Mouse (Mus musculus) CH12.LX (cell line): ENCODE results near the gene Zfp780b. TPM values are rescaled to one million over a fixed set of nuclear protein-coding genes. Genes with fewer than 3 reads are reported as not detected.

Source experiments
- DNase-seq: peaks from one replicate; pipeline ENCODE4 v3.0.0-alpha.2; 2013; ENCODE audit errors: extremely low read depth
- H3K27ac ChIP-seq: 2 replicates; pipeline ENCODE4 v1.5.1; 2012; ENCODE audit warnings: low read depth, mild to moderate bottlenecking, control low read depth, moderate library complexity; ENCODE audit not compliant: insufficient read depth
- H3K27me3 ChIP-seq: replicated peaks from 2 replicates; pipeline ENCODE3; 2012; ENCODE audit warnings: inconsistent platforms
- H3K36me3 ChIP-seq, 2 experiments: replicated peaks in 1 of 2; 2 replicates each; pipeline versions ENCODE3 to v1.6.1; 2012; ENCODE audit warnings: inconsistent platforms in 1 of 2, low read length in 1 of 2, mild to moderate bottlenecking in 1 of 2, mixed read lengths in 1 of 2, moderate library complexity in 1 of 2; ENCODE audit not compliant: control insufficient read depth in 1 of 2, insufficient read depth in 1 of 2
- H3K4me1 ChIP-seq, 2 experiments: 2 replicates each; pipeline ENCODE4 v1.6.1; 2012; ENCODE audit warnings: inconsistent platforms in 1 of 2, moderate library complexity in 1 of 2; ENCODE audit not compliant: insufficient read depth in 2 of 2, control insufficient read depth in 1 of 2
- H3K4me2 ChIP-seq: 2 replicates; pipeline ENCODE4 v1.6.1; 2012; ENCODE audit warnings: low read depth, mild to moderate bottlenecking, control low read depth; ENCODE audit not compliant: poor library complexity, insufficient read depth, severe bottlenecking
- H3K4me3 ChIP-seq, 3 experiments: fragments of 150-350 bp in 1 of 3; sonication (generic) in 1 of 3; replicated peaks in 1 of 3; 2 replicates each; pipeline versions ENCODE3 to v1.5.1; 2011 to 2012; ENCODE audit warnings: low read depth in 2 of 3, low read length in 2 of 3, mild to moderate bottlenecking in 2 of 3, moderate library complexity in 2 of 3, control low read depth in 1 of 3, improper control_type of control experiment in 1 of 3, inconsistent platforms in 1 of 3, mixed read lengths in 1 of 3; ENCODE audit not compliant: poor library complexity in 1 of 3
- H3K79me2 ChIP-seq: replicated peaks from 2 replicates; pipeline ENCODE4 v1.6.1; 2012; ENCODE audit warnings: mild to moderate bottlenecking, moderate library complexity; ENCODE audit not compliant: control insufficient read depth, poor library complexity, insufficient read depth, severe bottlenecking; ENCODE audit errors: extremely low read depth
- H3K9ac ChIP-seq: 2 replicates; pipeline ENCODE4 v1.6.1; 2012; ENCODE audit warnings: low read depth, mild to moderate bottlenecking, control low read depth, moderate library complexity; ENCODE audit not compliant: insufficient read depth
- H3K9me3 ChIP-seq: replicated peaks from 2 replicates; pipeline ENCODE3; 2012; ENCODE audit warnings: low read length, inconsistent platforms, mixed read lengths
- BHLHE40 ChIP-seq: IDR thresholded peaks from 2 replicates; pipeline ENCODE4 v1.6.1; 2011; ENCODE audit warnings: mild to moderate bottlenecking, low read depth, low read length, improper control_type of control experiment
- CHD1 ChIP-seq: IDR thresholded peaks from 2 replicates; pipeline ENCODE4 v1.6.1; 2012; ENCODE audit warnings: low read depth, low read length, improper control_type of control experiment, inconsistent platforms
- CHD2 ChIP-seq: IDR thresholded peaks from 2 replicates; pipeline ENCODE4 v1.6.1; 2011; ENCODE audit warnings: low read length, improper control_type of control experiment
- CTCF ChIP-seq, 2 experiments: IDR thresholded peaks in 1 of 2; conservative IDR thresholded peaks in 1 of 2; 2 replicates each; pipeline ENCODE4 v1.5.1; 2011 to 2012; ENCODE audit warnings: low read depth in 2 of 2, low read length in 2 of 2, improper control_type of control experiment in 1 of 2, inconsistent platforms in 1 of 2, mild to moderate bottlenecking in 1 of 2, moderate library complexity in 1 of 2
- E2F4 ChIP-seq: IDR thresholded peaks from 2 replicates; pipeline ENCODE4 v1.6.1; 2011; ENCODE audit warnings: low read depth, low read length, improper control_type of control experiment; ENCODE audit not compliant: insufficient replicate concordance
- ELF1 ChIP-seq: IDR thresholded peaks from 2 replicates; pipeline ENCODE4 v1.6.1; 2014; ENCODE audit warnings: low read depth, mild to moderate bottlenecking, inconsistent platforms, low read length, improper control_type of control experiment
- ETS1 ChIP-seq: conservative IDR thresholded peaks from 2 replicates; pipeline ENCODE4 v1.6.1; 2012; ENCODE audit warnings: low read depth, mild to moderate bottlenecking, inconsistent platforms, low read length, improper control_type of control experiment, moderate library complexity
- GABPA ChIP-seq: IDR thresholded peaks from 2 replicates; pipeline ENCODE4 v1.6.1; 2012; ENCODE audit warnings: low read depth, low read length, improper control_type of control experiment, inconsistent platforms; ENCODE audit not compliant: insufficient replicate concordance
- HCFC1 ChIP-seq: IDR thresholded peaks from 2 replicates; pipeline ENCODE4 v1.6.1; 2012; ENCODE audit warnings: low read depth, mild to moderate bottlenecking, inconsistent platforms, low read length, improper control_type of control experiment
- IRF4 ChIP-seq: IDR thresholded peaks from 2 replicates; pipeline ENCODE4 v1.6.1; 2014; ENCODE audit warnings: low read depth, mild to moderate bottlenecking, inconsistent platforms, low read length, improper control_type of control experiment
- JUND ChIP-seq: conservative IDR thresholded peaks from 2 replicates; pipeline ENCODE4 v1.6.1; 2011; ENCODE audit warnings: low read depth, low read length, improper control_type of control experiment
- KAT2A ChIP-seq: IDR thresholded peaks from 2 replicates; pipeline ENCODE4 v1.6.1; 2012; ENCODE audit warnings: low read length, improper control_type of control experiment, inconsistent platforms; ENCODE audit not compliant: insufficient replicate concordance
- MAFK ChIP-seq: IDR thresholded peaks from 2 replicates; pipeline ENCODE4 v1.6.1; 2011; ENCODE audit warnings: low read length, improper control_type of control experiment; ENCODE audit not compliant: insufficient replicate concordance
- MAZ ChIP-seq: IDR thresholded peaks from 2 replicates; pipeline ENCODE4 v1.6.1; 2012; ENCODE audit warnings: low read depth, mild to moderate bottlenecking, inconsistent platforms, low read length, improper control_type of control experiment, moderate library complexity
- MEF2A ChIP-seq: IDR thresholded peaks from 2 replicates; pipeline ENCODE4 v1.6.1; 2014; ENCODE audit warnings: low read depth, mild to moderate bottlenecking, inconsistent platforms, low read length, improper control_type of control experiment, borderline replicate concordance
- MXI1 ChIP-seq: IDR thresholded peaks from 2 replicates; pipeline ENCODE4 v1.6.1; 2011; ENCODE audit warnings: mild to moderate bottlenecking, low read depth, low read length, improper control_type of control experiment
- MYC ChIP-seq: IDR thresholded peaks from 2 replicates; pipeline ENCODE4 v1.6.1; 2011; ENCODE audit warnings: low read depth, mild to moderate bottlenecking, improper control_type of control experiment, low read length
- NELFE ChIP-seq: IDR thresholded peaks from 2 replicates; pipeline ENCODE4 v1.6.1; 2011; ENCODE audit warnings: low read depth, low read length, improper control_type of control experiment
- NRF1 ChIP-seq: IDR thresholded peaks from 2 replicates; pipeline ENCODE4 v1.6.1; 2014; ENCODE audit warnings: low read depth, mild to moderate bottlenecking, inconsistent platforms, low read length, improper control_type of control experiment, moderate library complexity
- POLR2A ChIP-seq: IDR thresholded peaks from 2 replicates; pipeline ENCODE4 v1.6.1; 2011; ENCODE audit warnings: low read depth, mild to moderate bottlenecking, improper control_type of control experiment, low read length
- POLR2AphosphoS2 ChIP-seq: IDR thresholded peaks from 2 replicates; pipeline ENCODE4 v1.6.1; 2011; ENCODE audit warnings: low read depth, low read length, improper control_type of control experiment
- RCOR1 ChIP-seq: conservative IDR thresholded peaks from 2 replicates; pipeline ENCODE4 v1.6.1; 2012; ENCODE audit warnings: low read depth, mild to moderate bottlenecking, inconsistent platforms, low read length, improper control_type of control experiment
- SIN3A ChIP-seq: IDR thresholded peaks from 2 replicates; pipeline ENCODE4 v1.6.1; 2012; ENCODE audit warnings: low read length, improper control_type of control experiment, inconsistent platforms
- SMC3 ChIP-seq: IDR thresholded peaks from 2 replicates; pipeline ENCODE4 v1.6.1; 2011; ENCODE audit warnings: low read depth, low read length, improper control_type of control experiment
- TBP ChIP-seq: conservative IDR thresholded peaks from 2 replicates; pipeline ENCODE4 v1.6.1; 2011; ENCODE audit warnings: low read depth, low read length, improper control_type of control experiment
- UBTF ChIP-seq: IDR thresholded peaks from 2 replicates; pipeline ENCODE4 v1.6.1; 2012; ENCODE audit warnings: low read depth, mild to moderate bottlenecking, inconsistent platforms, low read length, improper control_type of control experiment, moderate library complexity
- ZC3H11A ChIP-seq: IDR thresholded peaks from 2 replicates; pipeline ENCODE4 v1.6.1; 2012; ENCODE audit warnings: low read depth, mild to moderate bottlenecking, inconsistent platforms, low read length, improper control_type of control experiment
- ZKSCAN1 ChIP-seq: IDR thresholded peaks from 2 replicates; pipeline ENCODE4 v1.6.1; 2012; ENCODE audit warnings: low read depth, inconsistent platforms, low read length, improper control_type of control experiment, borderline replicate concordance
- ZMIZ1 ChIP-seq: IDR thresholded peaks from 2 replicates; pipeline ENCODE4 v1.6.1; 2012; ENCODE audit warnings: low read depth, mild to moderate bottlenecking, inconsistent platforms, low read length, improper control_type of control experiment
- dilution Hi-C: fragments of 300-500 bp; cut with MboI; formaldehyde crosslinking; loops from 2 replicates; pipeline ENCODE4 v1.14.3; 2020; ENCODE audit warnings: low sequenced_read_pairs; ENCODE audit not compliant: extremely low pct_unique_long_range_greater_than_20kb, extremely low pct_ligation_motif_present
- in situ Hi-C: fragments of 300-500 bp; cut with MboI; formaldehyde crosslinking; loops from 3 replicates; pipeline ENCODE4 v1.14.3; 2019; ENCODE audit warnings: low sequenced_read_pairs, low pct_ligation_motif_present, low pct_unique_long_range_greater_than_20kb, mixed read lengths
- polyA plus RNA-seq: library from polyadenylated mRNA; unstranded; fragments of >175 nt; gene quantifications from 2 replicates; pipeline ENCODE4 v1.2.1, GENCODE M21; 2012; ENCODE audit warnings: low read depth; ENCODE audit not compliant: insufficient read length
- total RNA-seq, 2 experiments: library from RNA; depleted of rRNA; stranded (reverse); fragments of 300-350 nt in 1 of 2; fragments of >200 nt in 1 of 2; gene quantifications; 2 replicates each; pipeline ENCODE4 v1.2.3; 2012 to 2014

The Zfp780b gene
- total RNA-seq (2012; rRNA removed) (9.3 and 10.0 TPM in 2 replicates), total RNA-seq (2014; rRNA removed) (7.1 and 7.8 TPM in 2 replicates), polyA plus RNA-seq (4.6 and 4.9 TPM in 2 replicates)

DNA sequence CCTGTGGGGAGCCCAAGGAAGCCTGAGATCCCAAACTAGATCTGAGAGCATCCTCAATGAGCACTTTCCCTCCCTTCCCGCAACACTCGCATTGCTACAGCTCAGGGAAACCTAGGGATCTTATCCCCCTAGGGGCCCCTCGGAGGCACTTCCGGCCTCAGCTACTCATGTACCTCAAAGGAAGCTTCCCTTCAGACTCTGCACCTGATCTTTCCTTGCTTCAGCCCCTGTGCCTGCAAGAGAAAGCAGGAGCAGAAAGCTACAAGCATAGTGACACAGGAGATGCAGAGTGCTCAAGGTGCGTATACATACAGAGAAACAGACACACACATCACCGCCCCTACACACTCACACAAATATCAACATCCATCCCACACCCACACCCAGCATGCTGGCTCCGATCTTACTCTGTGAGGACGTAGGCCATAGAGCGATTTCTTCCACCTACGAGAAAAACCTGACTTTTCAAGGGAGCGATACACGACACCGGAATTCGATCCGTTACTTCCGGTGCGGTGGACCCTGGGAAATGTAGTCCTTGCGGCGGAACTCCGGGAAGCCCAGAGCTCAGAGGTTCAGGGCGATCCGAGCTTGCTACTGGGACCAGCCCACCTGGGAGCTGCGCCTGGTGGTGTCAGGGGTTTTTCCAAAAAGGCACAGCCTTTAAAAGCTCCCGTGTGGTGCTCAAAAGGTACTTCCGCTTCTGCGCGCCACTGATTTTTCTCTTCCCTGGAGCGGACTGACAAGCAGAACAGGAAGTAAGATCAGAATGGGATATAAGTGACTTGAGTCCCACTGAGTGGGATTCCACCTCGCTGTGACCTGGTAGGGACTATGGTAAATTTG lies at the start of gene Zfp780b:
TSS of gene Zfp780b (minus strand) at position 489 of the 846 bp plus-strand sequence.
- dilution Hi-C loops (no loop called here), in situ Hi-C loops (no loop called here)

DNA sequence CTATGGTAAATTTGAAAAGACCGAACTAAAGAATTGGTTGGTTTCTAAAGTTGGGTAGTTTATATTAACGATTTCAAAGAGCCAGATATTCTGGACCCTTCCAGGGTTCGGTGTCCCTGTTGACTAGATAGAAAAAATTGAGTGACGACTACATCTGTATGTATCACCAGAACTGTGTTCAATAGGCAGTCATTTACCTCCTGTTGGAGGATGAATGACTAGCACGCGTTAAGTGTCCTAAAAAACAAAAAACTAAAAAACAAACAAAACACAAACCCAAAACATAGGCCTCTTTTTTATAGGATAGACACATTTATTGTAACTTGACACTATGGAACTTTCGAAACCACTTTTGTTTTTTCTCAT lies 35.5 kb upstream of the Zfp780b start:
- Histone ChIP-seq H3K9ac (peak overlapping the region; percentile 63), H3K4me1 (peaks cover 2 to 8% of the 10 kb centered on the region in 2 experiments; a peak in 3 of 4 replicates)
- TF ChIP-seq ZC3H11A (no peak), TBP (no peak), JUND (no peak), IRF4 (no peak), SMC3 (no peak), CHD2 (no peak), KAT2A (no peak), ZMIZ1 (no peak), POLR2AphosphoS2 (no peak), MAZ (no peak), CTCF (conservative IDR thresholded peaks at IDR 0.05 in 1 of 2, IDR thresholded peaks at IDR 0.05 in 1 of 2; ENCODE audit: low read depth in 2 of 2, low read length in 2 of 2) (no peak), ZKSCAN1 (no peak), ETS1 (no peak), POLR2A (no peak)
- TF ChIP-seq, all 38 proteins: peak for 0
- Histone ChIP-seq H3K9me3 (peaks cover 3% of the 10 kb centered on the region), H3K79me2 (peaks cover 36% of the 10 kb centered on the region), H3K4me2 (peak overlapping the region; percentile 81; the same call in 1 of the 2 replicates), H3K27me3 (peaks cover 6% of the 10 kb centered on the region), H3K27ac (no peak overlapping the region), H3K4me3 (peak overlapping the region; percentile 70 to 88 (median 87)), H3K36me3 (peaks cover 13 to 26% of the 10 kb centered on the region in 2 experiments)
- dilution Hi-C loops (no loop called here), in situ Hi-C loops (no loop called here)
- peak; percentile 17 for DNase-seq

More for the DNA sequence above, at the start of gene Zfp780b:
- peak within 1 kb of the TSS; percentile 74 for H3K27ac ChIP-seq
- H3K4me1 ChIP-seq, result peaks cover 3 to 24% of the 10 kb centered on the region in 2 experiments; a peak in 3 of 4 replicates
- DNase-seq, result peak; percentile 85
- no peaks in the 10 kb centered on the region for H3K27me3 ChIP-seq
- H3K9me3 ChIP-seq, result peaks cover 21% of the 10 kb centered on the region
- H3K4me2 ChIP-seq, result peak within 1 kb of the TSS; percentile 98
- H3K4me3 ChIP-seq, result peak within 1 kb of the TSS; percentile 78 to 100 (median 97)
- TF ChIP-seq GABPA (peak; percentile 41; the same call in 1 of the 2 replicates), NELFE (0 out of 2 replicates have a peak, but pooled peaks have one; percentile 57), ELF1 (peak; percentile 93), HCFC1 (peak; percentile 99), TBP (peak; percentile 72; the same call in 1 of the 2 replicates), CHD2 (peak; percentile 59; the same call in 1 of the 2 replicates), POLR2AphosphoS2 (no peak; the same call in 1 of the 2 replicates), KAT2A (peak; percentile 98), NRF1 (peak; percentile 80), BHLHE40 (0 out of 2 replicates have a peak, but pooled peaks have one; percentile 26), IRF4 (peak; percentile 62; the same call in 1 of the 2 replicates), MYC (peak; percentile 59), SIN3A (peak; percentile 67; the same call in 1 of the 2 replicates), MXI1 (peak; percentile 49), E2F4 (0 out of 2 replicates have a peak, but pooled peaks have one; percentile 28), ETS1 (0 out of 2 replicates have a peak, but pooled peaks have one; percentile 6), RCOR1 (no peak), CTCF (conservative IDR thresholded peaks at IDR 0.05 in 1 of 2, IDR thresholded peaks at IDR 0.05 in 1 of 2; ENCODE audit: low read depth in 2 of 2, low read length in 2 of 2) (no peak), POLR2A (peak; percentile 69; the same call in 1 of the 2 replicates), MEF2A (peak; percentile 62; the same call in 1 of the 2 replicates), CHD1 (no peak), MAFK (no peak), UBTF (no peak)
- peak within 1 kb of the TSS; percentile 88 for H3K9ac ChIP-seq
- H3K79me2 ChIP-seq, result peaks cover 24% of the 10 kb centered on the region
- H3K36me3 ChIP-seq, result peaks cover 19 to 23% of the 10 kb centered on the region in 2 experiments
